Mouse (Mus musculus): ENCODE data around the gene Thrsp. TPM values are rescaled to one million over a fixed set of nuclear protein-coding genes. Genes with fewer than 3 reads are reported as not detected.
"Not testable (repeated sequence)": the region's sequence is repeated elsewhere in the genome, so short reads cannot be mapped to it uniquely, and the experiment has no call there.

The Thrsp gene
- polyA plus RNA-seq (2014; fragmentation: Nextera tagmentation; extraction: Ambion mirVana) = 0.27 and 0.39 TPM in 2 replicates

DNA sequence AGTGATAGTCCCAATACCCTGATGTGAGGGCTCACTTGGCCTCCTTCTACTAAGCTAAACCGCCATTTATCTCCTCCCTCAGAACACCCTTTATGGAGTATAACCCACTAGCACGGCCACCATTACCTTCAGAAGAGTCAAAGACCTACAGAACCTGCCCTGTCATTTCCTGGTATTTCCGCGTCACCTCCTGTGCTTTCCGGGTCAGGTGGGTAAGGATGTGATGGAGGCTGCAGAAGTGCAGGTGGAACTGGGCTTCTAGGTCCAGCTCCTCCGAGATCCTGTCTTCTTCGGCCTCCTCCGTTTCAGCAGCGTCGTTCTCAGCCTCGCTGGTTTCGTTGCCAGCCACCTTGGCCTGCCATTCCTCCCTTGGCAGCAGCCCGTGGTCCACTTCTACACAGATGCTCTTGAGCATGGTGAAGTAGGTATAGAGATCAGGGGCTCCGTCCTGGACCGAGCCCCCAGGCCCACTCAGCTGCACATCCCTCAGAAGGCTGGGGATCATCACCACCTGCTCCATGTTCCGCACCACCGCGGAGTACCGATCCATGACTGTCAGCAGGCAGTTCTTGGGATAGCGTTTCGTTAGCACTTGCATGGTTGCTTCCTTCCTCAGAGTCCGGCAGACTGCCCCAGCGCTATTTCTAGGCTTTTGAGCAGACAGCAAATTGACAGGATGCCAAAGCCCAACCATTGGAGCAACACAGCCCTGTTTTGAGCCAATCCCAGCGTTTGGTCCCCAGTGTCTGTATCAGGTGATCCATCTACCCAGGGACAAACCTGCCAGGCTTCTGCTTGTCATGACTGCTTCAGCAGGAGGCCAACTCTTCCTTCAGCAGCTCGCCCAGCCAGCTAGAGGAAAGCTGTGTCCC lies at the start of gene Thrsp:
TSS of gene Thrsp (minus strand) at position 825 of the 872 bp plus-strand sequence.
- Histone ChIP-seq H3K4me1 (ENCODE audit: control insufficient read depth, insufficient read depth, low read length) (no peaks in the 10 kb centered on the region), H3K4me3 (ENCODE audit: low read length) (no peak within 1 kb of the TSS), H3K9me3 (ENCODE audit: control insufficient read depth, low read length) (no peaks in the 10 kb centered on the region), H3K9ac (ENCODE audit: low read depth, low read length) (no peak within 1 kb of the TSS), H3K27ac (ENCODE audit: low read depth, low read length) (no peak within 1 kb of the TSS), H3K4me2 (replicated peaks; ENCODE audit: low read depth, low read length) (no peak within 1 kb of the TSS), H3K27me3 (ENCODE audit: control insufficient read depth, insufficient read depth, low read length) (no peaks in the 10 kb centered on the region), H3K36me3 (ENCODE audit: control insufficient read depth, insufficient read depth, low read length) (0 out of 2 replicates have a peak, but pooled peaks cover 3% of the 10 kb centered on the region)
- 72% methylated on average over 25 of the region's 25 CpGs for WGBS
- ATAC-seq (ENCODE audit: low FRiP score, low TSS enrichment) = peak; percentile 37

DNA sequence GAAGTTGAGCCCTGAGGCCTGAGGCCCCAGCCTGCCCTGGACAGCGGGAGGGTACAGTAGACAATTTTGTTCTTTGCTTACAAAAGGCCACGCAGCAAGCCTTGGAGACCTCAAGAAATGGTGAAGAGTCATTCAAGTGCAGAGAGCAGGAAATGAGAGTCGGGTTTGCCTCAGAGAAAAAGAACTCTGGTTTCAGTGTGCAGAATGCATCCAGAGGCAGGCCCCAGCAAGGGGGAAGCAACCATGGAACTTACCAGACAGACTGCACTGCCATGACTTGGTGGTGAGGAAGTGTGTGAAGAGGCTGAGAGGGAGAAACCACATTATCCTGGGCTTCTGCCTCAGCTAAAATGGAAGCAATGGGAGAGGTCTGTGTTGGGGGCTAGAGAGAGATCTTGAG lies 38.0 kb upstream of the Thrsp start:
- H3K4me2 ChIP-seq (replicated peaks; ENCODE audit: low read depth, low read length) = no peak overlapping the region
- no peaks in the 10 kb centered on the region for H3K27me3 ChIP-seq (ENCODE audit: control insufficient read depth, insufficient read depth, low read length)
- H3K27ac ChIP-seq (ENCODE audit: low read depth, low read length) = no peak overlapping the region
- no peak overlapping the region for H3K9ac ChIP-seq (ENCODE audit: low read depth, low read length)
- no peaks in the 10 kb centered on the region for H3K9me3 ChIP-seq (ENCODE audit: control insufficient read depth, low read length)
- peaks cover 5% of the 10 kb centered on the region; the same call in 1 of the 2 replicates for H3K4me1 ChIP-seq (ENCODE audit: control insufficient read depth, insufficient read depth, low read length)
- no peaks in the 10 kb centered on the region for H3K36me3 ChIP-seq (ENCODE audit: control insufficient read depth, insufficient read depth, low read length)
- WGBS = 53% methylated on average over 3 of the region's 3 CpGs
- no peak for ATAC-seq (ENCODE audit: low FRiP score, low TSS enrichment)
- H3K4me3 ChIP-seq (ENCODE audit: low read length) = no peak overlapping the region

DNA sequence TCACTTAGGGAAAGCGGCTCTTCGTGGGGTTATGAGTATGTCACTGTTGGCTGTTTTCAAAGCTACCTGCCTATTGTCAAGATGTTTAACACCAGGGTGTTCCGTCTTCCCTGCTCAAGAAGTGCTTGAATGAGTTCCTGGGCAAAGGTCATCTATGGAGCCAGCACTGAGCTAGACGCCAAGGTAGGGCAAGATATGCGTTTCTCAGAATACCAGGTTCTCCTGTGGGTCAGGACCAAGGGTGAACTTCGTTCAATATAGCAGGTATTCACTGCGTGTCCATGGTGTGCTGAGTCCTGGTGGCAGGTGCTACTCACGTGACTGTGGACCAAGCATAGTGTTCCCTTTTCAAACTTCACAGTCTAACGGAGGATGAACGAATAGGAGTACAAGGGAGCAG lies 37.3 kb upstream of the Thrsp start:
- Histone ChIP-seq H3K4me3 (ENCODE audit: low read length) (no peak overlapping the region), H3K36me3 (ENCODE audit: control insufficient read depth, insufficient read depth, low read length) (no peaks in the 10 kb centered on the region), H3K9ac (ENCODE audit: low read depth, low read length) (no peak overlapping the region), H3K27me3 (ENCODE audit: control insufficient read depth, insufficient read depth, low read length) (no peaks in the 10 kb centered on the region), H3K9me3 (ENCODE audit: control insufficient read depth, low read length) (no peaks in the 10 kb centered on the region), H3K4me1 (ENCODE audit: control insufficient read depth, insufficient read depth, low read length) (peaks cover 5% of the 10 kb centered on the region; the same call in 1 of the 2 replicates), H3K27ac (ENCODE audit: low read depth, low read length) (no peak overlapping the region), H3K4me2 (replicated peaks; ENCODE audit: low read depth, low read length) (no peak overlapping the region)
- 91% methylated on average over 10 of the region's 10 CpGs for WGBS
- ATAC-seq (ENCODE audit: low FRiP score, low TSS enrichment) = no peak

DNA sequence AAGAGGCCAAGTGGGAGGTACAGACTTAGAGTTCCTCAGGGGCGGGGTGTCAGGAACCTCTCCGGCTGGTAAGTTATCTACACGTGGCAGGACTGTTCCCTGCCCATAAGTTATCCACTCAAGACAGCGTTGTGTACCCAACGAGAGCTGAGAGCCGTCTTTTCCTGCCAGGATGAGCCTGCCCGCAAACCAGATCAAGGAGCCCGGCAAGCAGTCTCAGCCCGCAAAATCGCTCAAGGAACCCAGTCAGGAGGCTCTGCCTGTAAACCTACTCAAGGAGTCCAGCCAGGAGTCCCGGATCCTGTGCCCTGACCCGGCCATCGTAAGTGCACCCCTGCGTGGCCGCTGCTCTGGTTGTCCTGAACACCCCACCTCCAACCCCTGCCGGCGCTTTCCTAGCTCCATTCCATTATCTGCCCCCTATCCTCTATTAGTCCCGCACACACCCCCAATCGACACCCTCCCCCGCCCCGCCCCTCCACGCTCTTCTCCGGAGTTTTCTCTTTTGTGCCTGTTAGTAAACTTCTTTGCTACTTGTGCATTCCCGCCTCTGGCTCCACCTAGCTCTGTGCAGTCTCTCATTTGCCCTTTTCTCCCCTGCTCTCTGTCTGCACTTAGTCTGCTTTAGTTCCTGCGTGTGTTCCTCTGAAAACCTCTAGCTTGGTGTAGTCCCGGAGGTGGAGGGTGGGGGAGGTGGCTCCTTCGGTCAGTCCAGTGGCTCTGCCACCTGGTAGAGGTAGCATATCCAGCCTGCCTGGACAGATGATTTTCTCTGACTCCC lies 35.8 kb upstream of the Thrsp start:
- 2% methylated on average over 27 of the region's 27 CpGs for WGBS
- ATAC-seq (ENCODE audit: low FRiP score, low TSS enrichment) = peak; percentile 74

DNA sequence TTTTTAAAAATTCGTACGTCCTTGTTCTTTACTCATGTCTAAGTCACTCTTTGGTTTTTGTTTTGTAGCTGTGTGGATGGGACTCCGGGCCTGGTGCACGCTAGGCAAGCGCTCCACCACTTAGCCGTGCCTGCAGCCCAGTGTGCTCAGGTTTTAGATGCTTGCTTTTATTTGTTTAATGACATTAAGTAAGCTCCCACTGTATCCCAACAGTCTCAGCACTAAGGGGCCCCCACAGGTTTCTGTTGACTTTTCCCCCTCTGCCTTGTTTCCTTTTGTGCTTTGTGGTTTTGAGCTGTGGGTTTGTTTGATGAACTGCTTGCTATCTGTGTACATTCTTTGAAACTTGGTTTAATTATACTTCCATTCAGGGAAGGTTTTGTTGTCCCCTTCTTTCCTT lies 34.7 kb upstream of the Thrsp start:
- Histone ChIP-seq H3K4me2 (replicated peaks; ENCODE audit: low read depth, low read length) (no peak overlapping the region), H3K27me3 (ENCODE audit: control insufficient read depth, insufficient read depth, low read length) (no peaks in the 10 kb centered on the region), H3K4me3 (ENCODE audit: low read length) (no peak overlapping the region), H3K27ac (ENCODE audit: low read depth, low read length) (no peak overlapping the region), H3K9ac (ENCODE audit: low read depth, low read length) (no peak overlapping the region), H3K4me1 (ENCODE audit: control insufficient read depth, insufficient read depth, low read length) (peaks cover 5% of the 10 kb centered on the region; the same call in 1 of the 2 replicates), H3K9me3 (ENCODE audit: control insufficient read depth, low read length) (no peaks in the 10 kb centered on the region), H3K36me3 (ENCODE audit: control insufficient read depth, insufficient read depth, low read length) (no peaks in the 10 kb centered on the region)
- 79% methylated on average over 6 of the region's 6 CpGs for WGBS
- ATAC-seq (ENCODE audit: low FRiP score, low TSS enrichment) = no peak

More for the DNA sequence above, 35.8 kb upstream of the Thrsp start:
- H3K9ac ChIP-seq (ENCODE audit: low read depth, low read length) = peak overlapping the region; percentile 61
- H3K9me3 ChIP-seq (ENCODE audit: control insufficient read depth, low read length) = no peaks in the 10 kb centered on the region
- H3K27ac ChIP-seq (ENCODE audit: low read depth, low read length) = peak overlapping the region; percentile 26; the same call in 1 of the 2 replicates
- H3K36me3 ChIP-seq (ENCODE audit: control insufficient read depth, insufficient read depth, low read length) = no peaks in the 10 kb centered on the region
- H3K4me1 ChIP-seq (ENCODE audit: control insufficient read depth, insufficient read depth, low read length) = peaks cover 5% of the 10 kb centered on the region; the same call in 1 of the 2 replicates
- H3K4me3 ChIP-seq (ENCODE audit: low read length) = peak overlapping the region; percentile 48
- no peaks in the 10 kb centered on the region for H3K27me3 ChIP-seq (ENCODE audit: control insufficient read depth, insufficient read depth, low read length)
- H3K4me2 ChIP-seq (replicated peaks; ENCODE audit: low read depth, low read length) = peak overlapping the region; percentile 90

DNA sequence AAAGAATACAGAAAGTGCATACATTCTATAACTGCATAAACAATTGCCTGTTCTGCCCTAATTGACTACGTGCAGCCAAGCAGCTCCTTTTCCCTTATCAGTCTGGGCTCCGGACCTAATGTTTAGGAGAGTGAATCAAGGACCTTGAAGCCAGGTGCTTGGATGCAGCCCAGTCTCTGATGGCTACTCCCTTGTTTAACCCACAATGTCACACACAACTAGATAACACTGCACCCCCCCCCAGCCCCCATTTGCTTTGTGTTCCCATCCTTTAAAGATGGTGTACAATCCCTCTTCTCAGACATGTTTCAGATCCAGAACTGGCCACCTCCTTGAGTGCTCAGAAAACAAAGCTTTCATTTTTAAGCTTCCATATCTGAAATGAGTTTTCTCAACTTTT lies 33.5 kb upstream of the Thrsp start, which contains the start of gene Kctd14:
TSS of gene Kctd14 (plus strand) at position 301 of the 400 bp plus-strand sequence.
- H3K4me3 ChIP-seq (ENCODE audit: low read length); H3K9ac ChIP-seq (ENCODE audit: low read depth, low read length); H3K36me3 ChIP-seq (ENCODE audit: control insufficient read depth, insufficient read depth, low read length); H3K27me3 ChIP-seq (ENCODE audit: control insufficient read depth, insufficient read depth, low read length); H3K27ac ChIP-seq (ENCODE audit: low read depth, low read length); H3K9me3 ChIP-seq (ENCODE audit: control insufficient read depth, low read length); ATAC-seq (ENCODE audit: low FRiP score, low TSS enrichment); H3K4me1 ChIP-seq (ENCODE audit: control insufficient read depth, insufficient read depth, low read length); H3K4me2 ChIP-seq (replicated peaks; ENCODE audit: low read depth, low read length): not testable (repeated sequence)
- 71% methylated on average over 2 of the region's 2 CpGs for WGBS

DNA sequence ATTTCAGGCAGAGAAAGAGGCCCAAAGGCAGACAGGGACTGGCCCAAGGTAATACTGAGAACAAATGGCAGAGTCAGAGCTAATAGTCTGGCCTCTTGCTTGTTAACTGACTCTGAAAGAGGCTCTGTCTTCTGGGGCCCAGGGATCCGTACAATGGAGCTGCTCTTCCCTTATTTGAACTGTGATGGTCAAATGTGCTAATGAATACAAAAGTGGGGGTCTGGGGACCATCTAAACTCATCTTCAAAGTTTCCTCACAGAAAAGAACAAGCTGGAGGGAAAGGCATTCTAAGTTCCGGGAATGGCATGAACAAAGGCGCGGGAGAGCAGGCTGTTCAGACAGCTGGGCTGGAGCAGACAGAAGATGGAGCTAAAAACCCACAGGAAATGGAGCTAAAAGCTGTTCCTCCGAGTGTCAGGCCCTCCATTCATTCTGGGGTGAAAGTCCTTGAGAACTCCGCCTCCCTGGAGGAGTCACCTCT lies 29.6 kb upstream of the Thrsp start:
- no peak overlapping the region for H3K9ac ChIP-seq (ENCODE audit: low read depth, low read length)
- 67% methylated on average over 6 of the region's 6 CpGs for WGBS
- no peak for ATAC-seq (ENCODE audit: low FRiP score, low TSS enrichment)

DNA sequence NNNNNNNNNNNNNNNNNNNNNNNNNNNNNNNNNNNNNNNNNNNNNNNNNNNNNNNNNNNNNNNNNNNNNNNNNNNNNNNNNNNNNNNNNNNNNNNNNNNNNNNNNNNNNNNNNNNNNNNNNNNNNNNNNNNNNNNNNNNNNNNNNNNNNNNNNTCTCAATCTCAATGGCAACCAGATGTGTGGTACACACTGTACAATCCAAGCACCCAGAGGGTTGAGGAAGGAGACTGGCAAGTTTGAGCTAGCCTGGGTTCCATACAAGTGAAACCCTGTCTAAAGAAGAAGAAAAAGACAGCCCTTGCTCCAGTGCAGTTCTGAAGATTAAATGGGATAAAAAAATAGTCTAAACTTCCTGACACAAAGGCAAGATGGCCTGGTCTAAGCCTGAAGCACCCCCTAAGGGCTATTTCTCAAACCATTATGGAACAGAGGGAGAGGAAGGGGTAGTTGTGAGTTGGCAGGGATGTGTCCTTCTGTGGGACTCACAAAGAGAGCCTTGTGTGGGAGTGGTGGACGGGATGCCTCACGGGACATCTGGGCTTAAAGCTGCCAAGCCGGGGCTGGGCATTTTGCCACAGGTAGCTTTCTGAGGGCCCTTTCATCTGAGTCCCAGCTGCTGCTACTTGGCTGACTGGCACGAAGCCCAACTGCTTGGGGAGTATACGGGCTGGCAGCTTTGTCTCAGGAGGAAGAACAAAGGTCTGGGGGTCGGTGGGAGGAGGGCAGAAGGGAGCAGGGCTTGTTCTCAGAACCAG lies 28.8 kb upstream of the Thrsp start:
- H3K4me2 ChIP-seq (replicated peaks; ENCODE audit: low read depth, low read length) = no peak overlapping the region
- no peaks in the 10 kb centered on the region for H3K4me1 ChIP-seq (ENCODE audit: control insufficient read depth, insufficient read depth, low read length)
- no peaks in the 10 kb centered on the region for H3K27me3 ChIP-seq (ENCODE audit: control insufficient read depth, insufficient read depth, low read length)
- ATAC-seq (ENCODE audit: low FRiP score, low TSS enrichment) = 0 out of 2 replicates have a peak, but pooled peaks have one; percentile 43
- no peak overlapping the region for H3K9ac ChIP-seq (ENCODE audit: low read depth, low read length)
- no peaks in the 10 kb centered on the region for H3K9me3 ChIP-seq (ENCODE audit: control insufficient read depth, low read length)
- H3K4me3 ChIP-seq (ENCODE audit: low read length) = no peak overlapping the region
- no peaks in the 10 kb centered on the region for H3K36me3 ChIP-seq (ENCODE audit: control insufficient read depth, insufficient read depth, low read length)
- WGBS = 38% methylated on average over 6 of the region's 6 CpGs
- H3K27ac ChIP-seq (ENCODE audit: low read depth, low read length) = no peak overlapping the region

More for the DNA sequence above, 29.6 kb upstream of the Thrsp start:
- Histone ChIP-seq H3K27ac (ENCODE audit: low read depth, low read length) (no peak overlapping the region), H3K27me3 (ENCODE audit: control insufficient read depth, insufficient read depth, low read length) (no peaks in the 10 kb centered on the region), H3K4me2 (replicated peaks; ENCODE audit: low read depth, low read length) (no peak overlapping the region), H3K4me1 (ENCODE audit: control insufficient read depth, insufficient read depth, low read length) (no peaks in the 10 kb centered on the region), H3K9me3 (ENCODE audit: control insufficient read depth, low read length) (no peaks in the 10 kb centered on the region), H3K4me3 (ENCODE audit: low read length) (no peak overlapping the region), H3K36me3 (ENCODE audit: control insufficient read depth, insufficient read depth, low read length) (no peaks in the 10 kb centered on the region)

Data from kidney, embryonic 14.5 days (tissue).